Mouse (Mus musculus): ENCODE measurements around the gene Slc22a17. TPM values are rescaled to one million over a fixed set of nuclear protein-coding genes. Genes with fewer than 3 reads are reported as not detected.

Gene Slc22a17
- polyA plus RNA-seq, 1 experiment from 2014 or later: 46.0 TPM

DNA sequence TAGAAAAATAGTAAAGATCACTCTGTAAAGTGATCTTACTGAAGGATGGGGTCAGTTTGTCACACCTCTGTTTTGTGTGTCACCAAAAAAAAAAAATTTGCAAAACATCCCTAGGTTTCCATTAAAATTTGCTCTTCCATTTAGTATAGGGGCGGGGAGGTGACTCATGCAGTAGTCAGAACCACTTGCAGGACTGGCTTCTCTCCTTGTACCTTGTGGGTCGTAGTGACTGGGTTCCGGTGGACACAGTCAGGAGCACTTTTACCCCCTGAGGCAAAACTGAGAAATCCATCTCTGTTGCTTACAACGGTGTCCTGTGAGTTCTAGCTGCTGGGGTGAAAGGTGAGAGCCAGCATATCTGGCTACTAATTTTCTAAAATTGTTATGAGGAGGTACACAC lies 9.3 kb downstream of the Slc22a17 start:
- Histone ChIP-seq H3K4me1 (ENCODE audit: control insufficient read depth, insufficient read depth, low read length) (no peaks in the 10 kb centered on the region), H3K9me3 (ENCODE audit: control insufficient read depth, low read length) (no peaks in the 10 kb centered on the region), H3K4me2 (ENCODE audit: low read depth, severe bottlenecking) (no peak overlapping the region), H3K4me3 (ENCODE audit: low read depth, low read length) (no peak overlapping the region), H3K36me3 (ENCODE audit: control insufficient read depth, insufficient read depth, low read length) (peaks cover 8% of the 10 kb centered on the region; the same call in 1 of the 2 replicates), H3K9ac (ENCODE audit: low read length) (no peak overlapping the region), H3K27ac (replicated peaks; ENCODE audit: low read depth, low read length) (no peak overlapping the region), H3K27me3 (ENCODE audit: control insufficient read depth, insufficient read depth, low read length) (no peaks in the 10 kb centered on the region)
- DNase-seq (ENCODE audit: low spot score) (no peak), ATAC-seq (ENCODE audit: insufficient number of reproducible peaks, low FRiP score, low TSS enrichment, low read depth) (no peak)
- whole genome bisulfite sequencing: 92% methylated on average over 4 of the region's 4 CpGs

DNA sequence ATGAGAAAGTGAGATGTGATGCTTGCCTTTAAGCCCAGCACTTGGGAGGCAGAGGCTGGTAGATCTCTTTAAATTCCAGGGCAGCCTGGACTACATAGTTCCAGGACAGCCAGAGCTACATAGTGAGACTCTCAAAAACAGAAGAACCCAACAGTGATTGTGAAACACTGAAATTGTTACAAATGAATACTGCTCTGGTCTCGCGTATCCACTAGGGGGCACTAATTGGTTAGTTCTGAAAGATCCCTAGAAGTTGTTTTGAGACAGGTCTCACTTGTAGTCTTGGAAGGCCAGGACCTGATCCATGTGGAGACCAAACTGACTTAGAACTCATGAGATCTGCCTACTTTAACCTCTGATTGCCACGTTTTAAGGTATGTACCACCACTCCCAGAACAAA lies 12.5 kb downstream of the Slc22a17 start:
- Histone ChIP-seq H3K9ac (ENCODE audit: low read length) (no peak overlapping the region), H3K9me3 (ENCODE audit: control insufficient read depth, low read length) (no peaks in the 10 kb centered on the region), H3K4me2 (ENCODE audit: low read depth, severe bottlenecking) (no peak overlapping the region), H3K4me1 (ENCODE audit: control insufficient read depth, insufficient read depth, low read length) (no peaks in the 10 kb centered on the region; the same call in 1 of the 2 replicates), H3K36me3 (ENCODE audit: control insufficient read depth, insufficient read depth, low read length) (peaks cover 18% of the 10 kb centered on the region), H3K4me3 (ENCODE audit: low read depth, low read length) (no peak overlapping the region), H3K27me3 (ENCODE audit: control insufficient read depth, insufficient read depth, low read length) (no peaks in the 10 kb centered on the region), H3K27ac (replicated peaks; ENCODE audit: low read depth, low read length) (no peak overlapping the region)
- 2% methylated on average over 3 of the region's 3 CpGs for WGBS
- DNase-seq (ENCODE audit: low spot score): peak; percentile 80
- ATAC-seq (ENCODE audit: insufficient number of reproducible peaks, low FRiP score, low TSS enrichment, low read depth): peak; percentile 36; the same call in 1 of the 2 replicates

- no peak overlapping the region for H3K4me3 ChIP-seq (ENCODE audit: low read depth, low read length)
- no peak overlapping the region for H3K9ac ChIP-seq (ENCODE audit: low read length)
- no peak overlapping the region for H3K4me2 ChIP-seq (ENCODE audit: low read depth, severe bottlenecking)
- DNase-seq (ENCODE audit: low spot score) (no peak), ATAC-seq (ENCODE audit: insufficient number of reproducible peaks, low FRiP score, low TSS enrichment, low read depth) (no peak)
- no peak overlapping the region for H3K27ac ChIP-seq (replicated peaks; ENCODE audit: low read depth, low read length)
- H3K4me1 ChIP-seq (ENCODE audit: control insufficient read depth, insufficient read depth, low read length): peaks cover 3% of the 10 kb centered on the region
- 83% methylated on average over 2 of the region's 2 CpGs for WGBS
- H3K9me3 ChIP-seq (ENCODE audit: control insufficient read depth, low read length): no peaks in the 10 kb centered on the region
- H3K27me3 ChIP-seq (ENCODE audit: control insufficient read depth, insufficient read depth, low read length): no peaks in the 10 kb centered on the region
- H3K36me3 ChIP-seq (ENCODE audit: control insufficient read depth, insufficient read depth, low read length): peaks cover 18% of the 10 kb centered on the region
Observed at GRCm38 (mm10) chr14:54897445-54897844, 15.5 kb downstream of the Slc22a17 start.

- peaks cover 18% of the 10 kb centered on the region for H3K36me3 ChIP-seq (ENCODE audit: control insufficient read depth, insufficient read depth, low read length)
- DNase-seq (ENCODE audit: low spot score): peak; percentile 72
- H3K4me2 ChIP-seq (ENCODE audit: low read depth, severe bottlenecking): peak overlapping the region; percentile 70
- H3K4me3 ChIP-seq (ENCODE audit: low read depth, low read length): peak overlapping the region; percentile 97
- peaks cover 3% of the 10 kb centered on the region for H3K4me1 ChIP-seq (ENCODE audit: control insufficient read depth, insufficient read depth, low read length)
- H3K27me3 ChIP-seq (ENCODE audit: control insufficient read depth, insufficient read depth, low read length): no peaks in the 10 kb centered on the region
- no peaks in the 10 kb centered on the region for H3K9me3 ChIP-seq (ENCODE audit: control insufficient read depth, low read length)
- ATAC-seq (ENCODE audit: insufficient number of reproducible peaks, low FRiP score, low TSS enrichment, low read depth): peak; percentile 27
- H3K27ac ChIP-seq (replicated peaks; ENCODE audit: low read depth, low read length): peak overlapping the region; percentile 91
- peak overlapping the region; percentile 99 for H3K9ac ChIP-seq (ENCODE audit: low read length)
- under 1% methylated on average over 52 of the region's 54 CpGs for WGBS
Observed at GRCm38 (mm10) chr14:54894296-54895151, 18.4 kb downstream of the Slc22a17 start.

DNA sequence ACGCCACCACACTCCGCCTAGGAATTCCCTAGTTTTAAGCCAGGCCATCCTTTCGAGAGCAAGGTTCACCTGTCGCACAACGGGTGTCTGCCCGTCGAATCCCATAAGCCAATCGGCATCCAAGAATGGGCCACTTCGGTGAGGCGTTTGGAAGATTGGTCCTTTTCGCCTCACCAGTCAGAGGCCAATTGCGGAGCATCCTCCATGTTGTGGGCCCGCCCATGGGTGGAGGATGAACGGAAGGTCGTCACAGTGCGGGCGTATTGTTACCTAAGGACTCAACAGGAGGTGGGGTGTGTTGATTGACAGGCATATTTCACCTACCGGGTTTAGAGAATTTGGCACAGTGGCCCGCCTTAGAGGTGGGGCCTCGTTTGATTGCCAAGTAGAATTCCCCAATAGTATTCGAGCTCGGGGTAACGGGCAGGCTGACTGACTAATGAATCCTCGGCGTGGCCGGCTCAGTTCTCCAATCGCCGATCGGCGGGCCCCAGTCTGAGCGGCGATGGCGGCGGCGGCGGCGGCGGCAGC lies 19.2 kb downstream of the Slc22a17 start:
- peaks cover 3% of the 10 kb centered on the region for H3K4me1 ChIP-seq (ENCODE audit: control insufficient read depth, insufficient read depth, low read length)
- no peaks in the 10 kb centered on the region for H3K9me3 ChIP-seq (ENCODE audit: control insufficient read depth, low read length)
- H3K27me3 ChIP-seq (ENCODE audit: control insufficient read depth, insufficient read depth, low read length): no peaks in the 10 kb centered on the region
- DNase-seq (ENCODE audit: low spot score): peak; percentile 96
- peak overlapping the region; percentile 24; the same call in 1 of the 2 replicates for H3K4me2 ChIP-seq (ENCODE audit: low read depth, severe bottlenecking)
- peak overlapping the region; percentile 99 for H3K9ac ChIP-seq (ENCODE audit: low read length)
- H3K27ac ChIP-seq (replicated peaks; ENCODE audit: low read depth, low read length): peak overlapping the region; percentile 91; the same call in 1 of the 2 replicates
- under 1% methylated on average over 38 of the region's 38 CpGs for WGBS
- peaks cover 18% of the 10 kb centered on the region for H3K36me3 ChIP-seq (ENCODE audit: control insufficient read depth, insufficient read depth, low read length)
- peak; percentile 99 for ATAC-seq (ENCODE audit: insufficient number of reproducible peaks, low FRiP score, low TSS enrichment, low read depth)
- peak overlapping the region; percentile 97 for H3K4me3 ChIP-seq (ENCODE audit: low read depth, low read length)

DNA sequence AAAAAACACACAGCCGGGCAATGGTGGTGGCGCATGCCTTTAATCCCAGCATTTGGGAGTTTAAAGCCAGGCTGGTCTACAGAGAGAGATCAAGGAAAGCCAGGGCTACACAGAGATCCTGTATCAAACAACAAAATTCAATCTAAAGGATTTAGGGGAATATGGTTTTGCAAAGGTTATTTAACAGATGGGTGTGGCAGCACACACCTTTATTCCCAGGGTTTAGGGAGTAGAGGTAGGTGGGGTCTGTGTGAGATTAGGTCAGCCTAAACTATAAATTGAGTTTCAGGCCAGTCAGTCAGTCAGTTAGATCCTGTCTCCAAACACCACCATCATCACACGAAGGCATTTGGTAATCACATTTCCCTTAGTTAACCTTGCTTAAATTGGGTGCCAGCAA lies 20.7 kb downstream of the Slc22a17 start, which contains the start of gene Pabpn1:
Gene Pabpn1, plus strand, starts transcription at position 301 of the 400 bp plus-strand sequence.
- 92% methylated on average over 3 of the region's 3 CpGs for WGBS
- Histone ChIP-seq H3K4me3 (ENCODE audit: low read depth, low read length) (peak within 1 kb of the TSS; percentile 97), H3K36me3 (ENCODE audit: control insufficient read depth, insufficient read depth, low read length) (peaks cover 12% of the 10 kb centered on the region), H3K27ac (replicated peaks; ENCODE audit: low read depth, low read length) (no peak within 1 kb of the TSS), H3K9me3 (ENCODE audit: control insufficient read depth, low read length) (no peaks in the 10 kb centered on the region), H3K4me2 (ENCODE audit: low read depth, severe bottlenecking) (peak within 1 kb of the TSS; percentile 24; the same call in 1 of the 2 replicates), H3K4me1 (ENCODE audit: control insufficient read depth, insufficient read depth, low read length) (peaks cover 3% of the 10 kb centered on the region), H3K27me3 (ENCODE audit: control insufficient read depth, insufficient read depth, low read length) (no peaks in the 10 kb centered on the region), H3K9ac (ENCODE audit: low read length) (no peak within 1 kb of the TSS)
- ATAC-seq (ENCODE audit: insufficient number of reproducible peaks, low FRiP score, low TSS enrichment, low read depth) (no peak), DNase-seq (ENCODE audit: low spot score) (no peak)

DNA sequence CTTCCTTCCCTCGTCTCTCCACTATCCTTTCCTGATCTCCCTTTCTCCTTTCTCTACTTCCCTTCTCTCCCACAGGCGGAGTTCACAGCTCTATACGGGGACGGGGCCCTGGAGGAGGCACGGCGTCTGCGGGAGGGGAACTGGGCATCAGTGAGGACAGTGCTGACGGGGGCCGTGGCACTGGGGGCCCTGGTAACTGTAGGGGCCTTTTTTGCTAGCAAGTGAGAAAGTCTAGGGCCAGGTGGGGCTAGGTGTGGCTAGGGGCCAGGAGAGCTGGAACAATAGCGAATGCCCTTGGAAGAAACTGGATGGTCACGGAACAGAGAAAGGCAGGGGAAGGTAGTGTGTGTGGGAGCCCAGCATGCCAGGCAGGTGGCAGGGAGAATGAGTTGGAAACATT lies 27.6 kb downstream of the Slc22a17 start:
- WGBS: 93% methylated on average over 11 of the region's 11 CpGs
- Histone ChIP-seq H3K4me2 (ENCODE audit: low read depth, severe bottlenecking) (no peak overlapping the region), H3K27ac (replicated peaks; ENCODE audit: low read depth, low read length) (no peak overlapping the region), H3K4me1 (ENCODE audit: control insufficient read depth, insufficient read depth, low read length) (peaks cover 9% of the 10 kb centered on the region), H3K9me3 (ENCODE audit: control insufficient read depth, low read length) (no peaks in the 10 kb centered on the region), H3K4me3 (ENCODE audit: low read depth, low read length) (no peak overlapping the region), H3K27me3 (ENCODE audit: control insufficient read depth, insufficient read depth, low read length) (no peaks in the 10 kb centered on the region), H3K9ac (ENCODE audit: low read length) (no peak overlapping the region), H3K36me3 (ENCODE audit: control insufficient read depth, insufficient read depth, low read length) (no peaks in the 10 kb centered on the region)
- no peak for DNase-seq (ENCODE audit: low spot score)
- no peak for ATAC-seq (ENCODE audit: insufficient number of reproducible peaks, low FRiP score, low TSS enrichment, low read depth)

GRCm38 (mm10) chr14:54884022-54884712 lies 28.8 kb downstream of the Slc22a17 start:
- Histone ChIP-seq H3K4me1 (ENCODE audit: control insufficient read depth, insufficient read depth, low read length) (peaks cover 9% of the 10 kb centered on the region), H3K4me3 (ENCODE audit: low read depth, low read length) (peak overlapping the region; percentile 38), H3K27me3 (ENCODE audit: control insufficient read depth, insufficient read depth, low read length) (no peaks in the 10 kb centered on the region), H3K9me3 (ENCODE audit: control insufficient read depth, low read length) (no peaks in the 10 kb centered on the region), H3K36me3 (ENCODE audit: control insufficient read depth, insufficient read depth, low read length) (no peaks in the 10 kb centered on the region), H3K27ac (replicated peaks; ENCODE audit: low read depth, low read length) (peak overlapping the region; percentile 72), H3K4me2 (ENCODE audit: low read depth, severe bottlenecking) (peak overlapping the region; percentile 66), H3K9ac (ENCODE audit: low read length) (peak overlapping the region; percentile 53)
- 19% methylated on average over 21 of the region's 21 CpGs for WGBS
- DNase-seq (ENCODE audit: low spot score): no peak
- 0 out of 2 replicates have a peak, but pooled peaks have one; percentile 4 for ATAC-seq (ENCODE audit: insufficient number of reproducible peaks, low FRiP score, low TSS enrichment, low read depth)

Measured in limb, embryonic 11.5 days (tissue).